Mouse (Mus musculus) gonadal fat pad, adult 2 months (tissue): ENCODE data around the gene Fat3. TPM values are rescaled to one million over a fixed set of nuclear protein-coding genes. Genes with fewer than 3 reads are reported as not detected.

ENCODE experiments used
- DNase-seq: peaks from one replicate; pipeline ENCODE4 v3.0.0-alpha.2; 2012; ENCODE audit warnings: low read depth
- polyA plus RNA-seq: library from polyadenylated mRNA; depleted of rRNA; stranded (reverse); fragments of >200 nt; gene quantifications from 2 replicates; pipeline ENCODE4 v1.2.3, GENCODE M21; 2012

The Fat3 gene
- polyA plus RNA-seq, 1 experiment = 1.00 TPM

GRCm38 (mm10) chr9:16026054-16026453, 475.0 kb downstream of the Fat3 start:
- no peak for DNase-seq

- DNase-seq = no peak
Observed at GRCm38 (mm10) chr9:16024706-16025105, 476.4 kb downstream of the Fat3 start.

DNA sequence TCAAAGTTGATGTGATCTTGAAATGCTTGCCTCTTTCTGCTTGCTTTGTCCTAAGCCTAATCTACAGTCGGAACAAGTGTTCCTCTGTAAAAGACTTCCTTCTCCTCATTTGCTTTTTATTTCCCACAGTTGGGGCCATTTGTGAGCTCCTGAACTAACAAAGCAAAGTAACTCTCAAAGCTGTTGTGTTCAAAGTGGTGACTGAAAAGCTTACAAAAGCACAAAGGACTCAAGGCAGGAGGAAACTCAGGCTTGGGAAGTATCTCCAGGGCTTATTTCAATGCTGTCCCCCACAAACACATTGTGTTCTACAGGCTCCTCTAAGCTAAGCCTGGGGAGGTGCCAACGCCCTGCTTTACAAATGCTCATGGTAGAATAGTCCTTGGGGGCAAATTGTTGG, 487.0 kb downstream of the Fat3 start:
- DNase-seq = no peak

GRCm38 (mm10) chr9:16011382-16011781, 489.7 kb downstream of the Fat3 start:
- no peak for DNase-seq

GRCm38 (mm10) chr9:16007516-16007915, 493.6 kb downstream of the Fat3 start:
- no peak for DNase-seq

DNA sequence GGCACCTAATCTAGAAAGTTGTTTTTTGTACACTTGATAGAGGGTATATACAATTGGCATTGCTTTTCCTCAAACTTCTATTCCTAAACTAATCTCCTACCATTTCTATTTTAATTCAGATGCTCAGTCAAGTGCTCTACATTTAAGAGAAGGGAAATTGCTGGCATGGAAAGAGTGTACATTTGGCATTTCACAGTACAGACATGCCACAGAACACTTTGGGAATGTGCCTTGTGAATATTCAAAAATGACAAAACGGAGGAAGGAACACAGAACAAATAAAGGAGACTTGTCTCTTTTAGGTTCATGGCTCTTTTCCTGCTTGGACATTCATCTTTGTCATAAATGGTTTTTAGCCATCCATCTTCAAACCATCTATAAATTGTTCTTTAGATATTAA, 498.1 kb downstream of the Fat3 start:
- no peak for DNase-seq

- DNase-seq = no peak
Observed at GRCm38 (mm10) chr9:15994762-15995161, 506.3 kb downstream of the Fat3 start.

- no peak for DNase-seq
Observed at GRCm38 (mm10) chr9:15994177-15994576, 506.9 kb downstream of the Fat3 start.

- no peak for DNase-seq
Observed at GRCm38 (mm10) chr9:15992158-15992846, 508.8 kb downstream of the Fat3 start.

DNA sequence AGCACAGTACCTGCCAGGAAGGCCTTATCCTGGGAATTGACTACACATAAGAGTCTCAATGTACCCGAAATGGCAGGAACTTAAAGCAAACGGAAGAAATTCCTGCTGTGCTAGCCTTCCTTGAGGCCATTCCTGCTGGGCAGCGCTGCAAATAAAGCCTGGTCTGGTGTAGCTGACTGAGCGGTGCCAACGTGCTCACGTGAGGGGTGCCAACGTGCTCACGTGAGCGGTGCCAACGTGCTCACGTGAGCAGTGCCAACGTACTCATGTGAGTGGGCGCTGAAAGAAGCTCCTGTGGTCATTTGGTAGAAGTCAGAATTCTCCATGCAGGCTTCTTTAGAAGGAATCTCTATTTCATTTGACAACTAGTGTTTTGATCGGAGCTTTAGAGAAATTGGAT, 522.8 kb downstream of the Fat3 start:
- no peak for DNase-seq

GRCm38 (mm10) chr9:15976959-15977663, 524.0 kb downstream of the Fat3 start:
- DNase-seq = no peak

GRCm38 (mm10) chr9:15975999-15976398, 525.1 kb downstream of the Fat3 start:
- no peak for DNase-seq

- DNase-seq = no peak
Observed at GRCm38 (mm10) chr9:15972201-15972600, 528.9 kb downstream of the Fat3 start.

- peak; percentile 64 for DNase-seq
Observed at GRCm38 (mm10) chr9:15971393-15971792, 529.7 kb downstream of the Fat3 start.

DNA sequence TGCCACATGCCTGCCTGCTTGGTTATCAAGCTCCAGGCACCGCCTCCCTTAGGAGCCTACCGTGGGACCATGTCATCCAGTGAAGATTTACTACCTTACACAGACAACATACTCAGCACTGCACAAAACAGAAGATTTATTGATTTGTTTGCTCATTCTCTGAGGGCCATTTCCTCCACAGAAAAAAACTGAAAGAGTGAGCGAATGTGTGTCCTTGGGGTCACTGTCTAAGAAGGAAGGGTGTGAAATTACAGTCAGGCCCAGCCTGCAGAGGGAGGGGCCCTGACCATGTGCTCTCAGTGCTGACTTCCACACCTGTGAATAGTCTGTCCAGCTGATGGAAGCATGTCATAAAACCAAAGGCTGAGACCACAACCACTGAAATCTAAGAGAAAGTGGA, 536.9 kb downstream of the Fat3 start:
- DNase-seq = no peak

DNA sequence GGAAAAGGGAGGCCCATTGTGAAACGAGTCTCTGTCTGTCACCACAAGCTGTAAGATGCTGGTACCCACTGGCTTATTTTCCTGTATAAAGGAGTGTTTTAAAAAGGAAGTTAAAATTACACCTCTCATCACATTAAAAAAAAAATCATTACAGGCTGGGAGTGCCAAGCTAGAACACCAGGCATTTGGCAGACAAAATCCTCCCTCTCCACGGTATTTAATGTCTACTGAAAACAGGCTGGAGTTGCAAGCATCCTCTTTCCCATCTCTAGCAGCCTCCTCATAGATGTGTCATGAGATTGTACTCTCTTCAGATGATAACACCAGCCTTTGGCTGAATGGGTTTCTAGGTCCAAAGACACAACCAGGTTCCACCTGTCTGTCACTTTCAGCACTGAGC, 538.2 kb downstream of the Fat3 start:
- no peak for DNase-seq

GRCm38 (mm10) chr9:15958224-15958787, 542.8 kb downstream of the Fat3 start:
- no peak for DNase-seq

DNA sequence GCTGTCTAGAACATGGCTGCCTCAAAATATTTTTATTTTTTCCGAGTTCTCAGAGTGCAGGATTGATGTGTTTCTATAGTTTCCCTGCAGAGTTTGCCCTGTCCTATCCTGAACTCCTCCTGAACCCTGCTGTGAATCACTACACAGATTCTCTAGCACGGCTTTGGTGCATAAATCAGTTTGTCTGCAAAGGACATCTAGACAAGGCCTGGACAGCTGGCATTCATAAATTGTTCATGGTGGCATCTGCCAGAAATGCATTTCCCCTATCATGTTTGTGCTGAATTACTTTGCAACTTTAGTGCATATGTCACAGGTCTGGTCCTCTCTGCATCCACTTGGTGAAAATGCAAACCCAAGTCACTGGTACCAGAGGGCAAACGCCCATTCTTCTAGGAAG, 543.3 kb downstream of the Fat3 start:
- DNase-seq = no peak

DNA sequence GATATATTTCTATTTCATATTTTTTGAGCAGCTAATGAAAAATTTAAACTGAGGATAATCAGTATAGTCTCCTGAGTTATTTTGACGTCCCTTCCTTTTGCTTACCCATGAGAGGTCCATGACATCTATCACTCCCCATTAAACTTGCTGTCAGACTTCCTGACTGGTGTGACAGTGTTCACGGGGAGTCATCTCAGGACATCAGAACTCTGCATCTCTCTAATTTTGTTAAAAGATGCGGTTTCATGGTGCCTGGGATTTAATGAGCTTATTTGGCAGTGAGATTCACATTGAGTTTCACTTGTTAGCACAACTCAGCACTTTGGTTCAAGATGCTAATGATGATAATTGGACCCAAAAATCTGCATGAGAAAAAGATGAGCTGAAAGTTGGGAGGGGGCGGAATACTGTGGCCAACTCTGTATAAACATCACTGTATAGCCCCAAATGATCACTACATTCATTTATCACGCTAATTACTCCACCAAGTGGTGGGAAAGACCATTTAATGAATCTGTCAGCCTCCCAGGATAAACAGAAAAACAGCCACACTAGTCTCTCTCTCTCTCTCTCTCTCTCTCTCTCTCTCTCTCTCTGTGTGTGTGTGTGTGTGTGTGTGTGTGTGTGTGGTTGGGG, 545.8 kb downstream of the Fat3 start:
- DNase-seq = no peak

DNA sequence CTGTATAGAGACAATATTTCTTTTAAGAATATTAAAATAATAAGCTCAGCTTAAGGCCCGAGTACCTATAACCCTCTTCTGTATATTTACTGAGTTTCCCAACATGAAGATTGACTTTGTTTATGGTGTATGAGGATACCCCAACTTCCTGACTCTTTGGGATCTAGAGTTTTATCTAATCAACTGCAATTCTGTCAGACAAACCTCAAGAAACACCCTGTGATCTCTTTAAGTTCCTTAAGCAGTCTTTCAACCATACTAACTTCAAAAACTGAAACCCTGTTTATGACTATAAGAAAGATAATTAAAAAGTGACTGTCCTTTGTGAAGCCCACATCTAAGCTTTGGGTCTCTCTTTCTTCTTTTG, 546.8 kb downstream of the Fat3 start:
- DNase-seq = no peak

DNA sequence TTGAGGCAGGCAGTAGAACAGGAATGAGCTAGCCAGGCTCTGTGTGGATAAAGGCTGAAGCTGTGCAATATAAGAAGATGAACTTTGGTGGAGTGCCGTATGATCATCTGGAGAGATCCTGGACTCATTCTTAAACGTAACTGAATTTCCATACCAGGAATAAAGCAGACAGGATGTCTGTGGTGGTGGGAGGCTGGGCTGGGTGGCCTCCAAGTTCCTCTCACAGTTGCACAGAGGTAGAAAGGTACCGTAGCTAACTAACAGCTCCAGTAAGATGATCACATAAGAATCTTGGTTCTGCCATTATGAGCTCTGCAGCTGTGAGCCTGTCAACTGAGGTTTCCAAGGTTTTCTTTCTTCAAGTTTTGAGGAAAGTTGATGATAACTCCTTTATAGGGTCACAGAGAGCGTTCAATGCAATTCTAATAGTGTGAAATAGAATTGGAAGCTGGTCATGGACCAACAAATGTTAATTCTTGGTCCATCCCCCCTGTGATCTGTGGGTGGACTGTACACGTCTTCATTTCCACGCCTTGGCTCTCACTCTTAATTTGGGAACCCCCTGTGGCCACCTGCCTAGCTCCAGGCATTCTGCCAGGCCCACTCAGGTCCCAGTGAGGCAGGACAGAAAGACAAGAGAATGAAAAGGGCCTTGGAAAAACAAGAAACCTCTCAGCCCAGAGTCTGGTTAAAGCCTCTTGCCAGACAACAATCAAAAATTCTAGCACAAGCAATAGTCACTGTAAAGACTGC, 547.3 kb downstream of the Fat3 start:
- no peak for DNase-seq

DNA sequence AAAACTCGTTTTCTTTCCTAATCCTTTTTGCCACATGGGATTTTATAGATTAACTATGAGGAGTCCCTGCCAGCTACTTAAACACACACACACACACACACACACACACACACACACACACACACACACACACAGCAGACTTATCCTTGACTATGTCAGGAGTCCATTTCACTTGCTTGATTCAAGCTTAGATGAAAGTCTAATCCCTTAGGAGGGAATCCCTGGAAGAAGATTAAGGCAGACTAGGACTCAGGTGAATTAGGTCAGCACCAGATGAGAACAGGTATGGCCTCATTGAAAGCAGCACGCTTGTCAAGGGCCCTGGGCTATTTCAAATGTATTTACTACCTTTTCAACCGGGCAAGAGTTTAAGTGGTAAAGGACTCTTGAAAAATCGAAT, 553.0 kb downstream of the Fat3 start:
- no peak for DNase-seq
